Mouse (Mus musculus): ENCODE results near the gene Abcg8. TPM values are rescaled to one million over a fixed set of nuclear protein-coding genes. Genes with fewer than 3 reads are reported as not detected.

Gene Abcg8
- not detected in 4 replicates for total RNA-seq (2023; ENCODE audit: inconsistent age)

DNA sequence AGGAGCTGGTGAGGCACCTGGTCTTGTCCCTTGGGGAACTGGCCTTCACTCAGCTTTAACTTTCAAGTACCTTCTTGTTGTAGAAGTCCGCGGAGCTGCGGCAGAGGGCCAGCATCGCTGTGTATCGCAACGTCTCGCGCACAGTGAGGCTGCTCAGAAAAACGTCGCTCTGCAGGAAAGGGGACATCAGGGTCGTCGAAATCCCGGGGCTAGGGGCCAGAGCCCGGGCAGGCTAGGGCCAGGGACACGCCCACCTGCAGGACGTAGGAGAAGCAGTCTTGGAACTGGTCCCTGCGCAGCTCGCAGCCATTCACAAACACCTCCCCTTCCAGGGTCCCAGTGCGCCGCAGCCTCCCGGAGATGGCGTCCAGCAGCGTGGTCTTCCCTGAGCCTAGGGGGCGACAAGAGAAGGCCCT lies at the start of gene Abcg8:
Gene Abcg8 (plus strand): TSS at position 352 of the 416 bp plus-strand sequence.

DNA sequence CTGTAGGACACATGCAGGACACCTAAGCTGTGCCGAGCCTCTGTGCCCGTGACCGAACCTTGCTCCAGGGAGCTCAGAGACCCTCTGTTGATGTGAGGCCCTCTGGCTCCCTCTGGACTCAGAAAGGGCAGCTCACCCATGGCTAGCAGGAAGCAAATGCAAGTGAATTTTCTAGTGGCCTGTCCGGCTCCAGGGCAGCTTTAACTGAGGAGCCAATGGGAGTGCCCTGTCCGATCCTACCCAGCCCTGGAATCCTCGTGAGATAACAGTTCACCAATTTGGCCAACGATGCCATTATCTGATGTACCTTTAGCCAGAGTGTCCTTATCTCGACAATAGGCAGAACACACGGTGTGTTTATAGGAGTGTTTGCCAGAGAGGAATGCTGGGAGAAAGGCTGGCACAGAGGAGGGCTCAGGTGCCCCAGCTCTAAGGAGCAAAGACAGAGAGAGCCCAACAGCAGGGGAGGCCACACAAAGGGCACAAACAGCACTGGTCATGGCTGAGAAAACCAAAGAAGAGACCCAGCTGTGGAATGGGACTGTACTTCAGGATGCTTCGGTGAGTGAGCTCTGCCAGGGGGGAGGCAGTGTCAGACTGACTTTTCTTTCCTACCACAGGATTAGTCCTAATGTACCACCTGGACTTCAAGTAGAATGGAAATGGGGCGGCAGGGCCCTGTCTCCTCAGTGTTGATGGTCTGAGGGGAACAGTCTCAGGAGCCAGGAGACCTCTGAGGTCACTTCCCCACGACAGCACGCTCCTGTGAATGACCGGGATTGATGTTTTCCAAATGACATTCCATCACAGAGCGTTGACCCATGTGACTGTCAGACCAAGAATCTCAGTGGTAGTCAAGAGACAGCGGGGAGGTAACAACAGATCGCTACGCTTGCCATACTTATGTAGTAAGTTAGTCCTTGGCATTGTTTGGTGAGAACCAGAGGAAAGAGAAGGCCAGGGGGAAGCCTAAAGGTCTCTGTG lies 6.9 kb downstream of the Abcg8 start, which contains the start of gene Abcg5:
Gene Abcg5 (minus strand): TSS at position 278 of the 984 bp plus-strand sequence.

Other genes with a start within 250 kb of the Abcg8 start
- gene Thada, start 210.1 kb upstream of the Abcg8 start, total RNA-seq (2023; ENCODE audit: inconsistent age) = 45.3 to 51.5 TPM (median 50.0 TPM) in 4 replicates
- gene Plekhh2, start 164.4 kb upstream of the Abcg8 start, total RNA-seq (2023; ENCODE audit: inconsistent age) = not detected in 4 replicates
- gene Dync2li1, start 49.8 kb upstream of the Abcg8 start, total RNA-seq (2023; ENCODE audit: inconsistent age) = 0.61 to 0.63 TPM in 2 of 4 replicates, not detected in the others
- not detected in 4 replicates for gene Abcg5, start 6.7 kb downstream of the Abcg8 start, total RNA-seq (2023; ENCODE audit: inconsistent age)
- gene Lrpprc, start 114.5 kb downstream of the Abcg8 start, total RNA-seq (2023; ENCODE audit: inconsistent age) = 49.4 to 51.9 TPM (median 50.2 TPM) in 4 replicates

Measured in B cell, adult (primary cell).